Mouse (Mus musculus) liver, embryonic 14.5 days (tissue): ENCODE measurements at regions not wholly inside any gene's neighbourhood (a gene's known extent, or its start where the extent isn't known, plus 50 kb on each side); places are given as distances from the start of the nearest gene placed in this dataset.

Source experiments
- CTCF ChIP-seq: IDR thresholded peaks from 2 replicates; pipeline ENCODE4 v1.5.1; 2016; ENCODE audit warnings: antibody characterized with exemption, low read depth, control low read depth
- EP300 ChIP-seq: IDR thresholded peaks from 2 replicates; pipeline ENCODE4 v1.6.1; 2016; ENCODE audit warnings: antibody characterized with exemption, low read depth

DNA sequence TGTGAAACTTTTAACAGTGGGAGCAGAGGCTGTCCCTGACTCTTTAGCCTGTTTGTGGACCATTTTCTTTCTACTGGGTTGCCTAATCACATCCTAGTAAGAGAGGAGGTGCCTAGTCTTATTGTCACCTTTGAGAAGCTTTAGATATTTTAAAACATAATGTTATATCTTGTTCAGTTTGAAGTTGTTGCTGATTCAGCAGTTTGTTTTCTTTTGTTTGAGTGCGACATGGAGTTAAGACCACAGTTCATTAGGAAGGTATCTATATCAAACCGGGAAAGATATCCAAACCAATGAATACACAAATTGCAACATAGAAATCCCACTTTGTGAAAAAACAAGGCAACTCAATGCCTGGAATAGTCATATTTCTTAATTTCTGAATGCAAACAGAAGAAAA, 359.5 kb upstream of the 2610001J05Rik start:
- TF ChIP-seq CTCF (no peak), EP300 (no peak)
